Mouse (Mus musculus): ENCODE measurements around the gene Slc9c1.

GRCm38 (mm10) chr16:45595494-45595893, 60.4 kb downstream of the Slc9c1 start:
- no peak for TF ChIP-seq CTCF (IDR thresholded peaks at IDR 0.05; ENCODE audit: borderline replicate concordance, control insufficient read depth, extremely low read depth, insufficient read depth, low read length, poor library complexity)
- TF ChIP-seq POLR2A (IDR thresholded peaks at IDR 0.05; ENCODE audit: control insufficient read depth, extremely low read depth, insufficient read depth, low read length, poor library complexity): no peak

All from thymus, adult 2 months (tissue).